Mouse (Mus musculus): ENCODE measurements around the gene Cpm. TPM values are rescaled to one million over a fixed set of nuclear protein-coding genes. Genes with fewer than 3 reads are reported as not detected.
A peak's percentile ranks its signal among the peaks of the same experiment; 100 is the strongest.
"Not testable (repeated sequence)": the region's sequence is repeated elsewhere in the genome, so short reads cannot be mapped to it uniquely, and the experiment has no call there.

Cpm gene
- total RNA-seq, 2 experiments from 2014 or later = 0.85 TPM; not detected in 1

DNA sequence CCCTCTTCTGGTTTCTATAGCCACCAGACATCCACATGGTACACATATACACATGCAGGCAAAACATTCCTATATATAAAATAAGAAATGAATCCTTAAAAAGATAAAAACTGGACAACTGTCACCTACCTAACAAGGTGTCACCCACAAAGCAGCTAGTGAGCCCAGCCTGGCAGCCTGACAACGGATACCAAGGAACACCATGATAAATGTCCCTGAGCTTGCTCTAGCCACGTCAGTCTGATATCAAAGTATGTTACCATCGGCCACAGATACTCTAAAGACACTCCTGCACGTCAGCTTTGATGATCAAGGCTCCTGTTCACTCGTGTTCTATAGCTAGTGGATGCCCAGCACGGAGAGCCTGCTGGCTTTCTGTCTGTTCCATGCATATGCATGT is 77.1 kb downstream of the Cpm start:
- no peak for ATAC-seq (replicated peaks; ENCODE audit: low FRiP score, low TSS enrichment, poor library complexity, severe bottlenecking)

DNA sequence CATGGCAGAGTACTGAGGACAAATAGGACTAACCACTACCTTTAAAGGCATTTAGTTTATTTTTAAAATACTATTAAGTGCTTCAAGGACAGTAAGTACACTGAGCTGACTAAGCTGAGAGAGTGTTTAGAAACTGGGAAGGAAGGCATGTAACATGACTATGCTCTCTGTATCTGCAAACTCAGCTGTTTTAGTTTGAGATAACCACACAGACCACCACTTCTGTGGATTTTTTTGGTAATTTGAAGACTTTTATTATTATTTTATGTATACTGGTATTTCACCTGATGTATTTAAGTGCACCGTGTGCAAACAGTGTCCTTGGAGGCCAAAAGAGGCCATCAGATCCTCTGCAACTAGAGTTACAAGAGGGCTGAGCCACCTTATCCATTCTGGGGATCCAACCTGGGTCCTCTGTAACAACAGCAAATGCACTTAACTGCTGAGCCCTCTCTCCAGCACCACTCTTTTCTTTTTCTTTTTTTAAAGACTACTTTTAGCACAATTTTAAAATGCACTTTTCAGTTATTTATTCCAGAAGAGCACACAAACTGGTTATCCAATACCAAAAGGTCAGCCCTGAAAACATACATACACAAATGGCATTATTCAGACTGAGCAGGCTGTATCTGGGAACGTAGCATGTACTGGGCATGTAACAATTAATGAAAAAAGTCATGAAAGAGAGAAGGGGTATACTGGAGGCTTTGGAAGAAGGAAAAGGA is 78.0 kb downstream of the Cpm start:
- ATAC-seq (replicated peaks; ENCODE audit: low FRiP score, low TSS enrichment, poor library complexity, severe bottlenecking) = no peak

DNA sequence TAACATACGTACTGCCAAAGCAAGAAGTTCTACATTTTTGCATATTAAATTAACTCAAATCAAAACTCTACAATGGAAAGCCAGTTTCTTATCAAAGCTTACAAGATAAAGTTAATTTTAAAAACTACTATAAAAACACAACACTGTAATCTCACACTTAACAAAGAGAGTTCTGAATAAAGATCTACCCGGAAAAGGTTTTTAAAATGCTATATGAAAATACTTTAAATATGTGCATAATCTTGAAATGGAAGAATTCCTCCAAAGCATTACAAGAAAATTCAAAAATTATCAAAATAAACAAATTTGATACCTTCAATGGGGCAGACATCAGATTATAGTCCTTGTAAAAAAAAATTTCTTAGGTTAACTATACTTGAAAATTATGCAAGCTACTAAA is 79.1 kb downstream of the Cpm start:
- ATAC-seq (replicated peaks; ENCODE audit: low FRiP score, low TSS enrichment, poor library complexity, severe bottlenecking) = no peak

DNA sequence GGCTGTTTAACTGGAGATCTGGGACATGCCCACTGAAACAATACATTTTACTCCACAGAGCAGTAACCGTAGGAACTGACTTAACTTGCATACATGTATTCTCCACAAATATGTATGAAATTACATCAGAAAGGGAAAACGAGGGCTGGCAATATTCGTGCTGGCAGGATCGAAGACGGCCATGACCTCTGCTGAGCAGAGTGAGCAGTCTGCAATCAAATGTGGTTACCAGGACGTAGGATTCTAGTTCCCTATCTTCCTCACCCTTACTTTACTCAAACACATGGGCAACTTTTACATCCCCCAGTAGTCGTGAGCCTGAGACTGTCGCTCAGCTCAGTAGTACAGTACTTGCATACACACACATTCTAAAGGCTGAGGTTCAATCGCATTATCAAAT is 79.6 kb downstream of the Cpm start:
- peak; percentile 43 for ATAC-seq (replicated peaks; ENCODE audit: low FRiP score, low TSS enrichment, poor library complexity, severe bottlenecking)

DNA sequence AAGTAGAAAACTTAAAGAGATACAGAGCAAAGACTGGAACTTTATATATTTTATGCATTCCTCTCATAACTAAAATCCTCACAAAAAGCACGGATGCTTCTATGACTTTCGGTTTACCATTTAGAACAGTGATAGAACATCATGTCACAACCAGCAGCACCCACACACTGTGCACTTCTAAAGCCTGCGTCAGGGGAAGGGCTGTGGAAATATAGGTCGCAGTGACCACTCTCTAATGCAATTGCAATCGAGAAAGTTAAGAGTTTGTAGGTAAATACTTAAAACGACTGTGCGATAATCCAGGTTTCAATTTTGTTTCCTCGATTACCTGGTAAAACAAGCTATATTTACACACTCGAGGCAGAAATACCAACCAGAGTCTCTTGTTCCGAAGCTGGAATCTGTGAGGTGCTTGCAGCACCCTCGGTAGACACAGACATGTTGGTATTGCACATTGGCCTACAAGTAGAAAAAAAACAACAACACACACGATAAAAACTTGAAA is 80.1 kb downstream of the Cpm start:
- ATAC-seq (replicated peaks; ENCODE audit: low FRiP score, low TSS enrichment, poor library complexity, severe bottlenecking) = no peak

DNA sequence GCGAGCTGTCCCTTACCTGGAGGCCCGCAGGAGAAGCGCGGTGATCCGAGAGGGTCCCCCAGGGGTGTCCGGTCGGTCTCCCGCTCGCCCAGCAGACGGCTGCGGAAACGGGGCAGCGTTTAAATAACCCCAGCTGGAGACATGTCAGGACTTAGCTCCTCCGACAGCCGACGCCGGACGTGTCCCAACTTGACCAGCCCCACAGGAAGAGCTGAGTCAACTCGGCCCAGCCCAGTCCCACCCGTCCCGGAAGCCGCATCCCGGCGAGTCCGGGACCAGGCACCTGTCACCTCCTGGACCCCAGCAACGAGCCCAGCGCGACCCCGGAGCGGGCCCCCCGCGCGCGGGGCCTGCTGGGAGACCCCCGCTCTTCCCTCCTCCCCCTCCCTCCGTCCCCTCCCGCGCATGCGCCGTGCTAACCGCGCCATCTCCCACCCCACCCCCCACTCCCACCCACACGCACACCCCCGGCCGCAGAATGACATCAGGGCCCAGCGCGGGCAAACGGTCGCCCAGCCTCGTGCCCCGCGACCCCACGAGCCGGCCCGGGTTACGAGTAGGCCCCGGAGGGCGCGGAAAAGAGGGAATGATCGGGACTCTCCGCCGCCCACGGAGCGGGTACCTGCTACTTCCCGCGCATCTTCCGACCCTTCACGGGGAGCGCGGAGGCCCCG is 80.8 kb downstream of the Cpm start:
- ATAC-seq (replicated peaks; ENCODE audit: low FRiP score, low TSS enrichment, poor library complexity, severe bottlenecking) = peak; percentile 32

DNA sequence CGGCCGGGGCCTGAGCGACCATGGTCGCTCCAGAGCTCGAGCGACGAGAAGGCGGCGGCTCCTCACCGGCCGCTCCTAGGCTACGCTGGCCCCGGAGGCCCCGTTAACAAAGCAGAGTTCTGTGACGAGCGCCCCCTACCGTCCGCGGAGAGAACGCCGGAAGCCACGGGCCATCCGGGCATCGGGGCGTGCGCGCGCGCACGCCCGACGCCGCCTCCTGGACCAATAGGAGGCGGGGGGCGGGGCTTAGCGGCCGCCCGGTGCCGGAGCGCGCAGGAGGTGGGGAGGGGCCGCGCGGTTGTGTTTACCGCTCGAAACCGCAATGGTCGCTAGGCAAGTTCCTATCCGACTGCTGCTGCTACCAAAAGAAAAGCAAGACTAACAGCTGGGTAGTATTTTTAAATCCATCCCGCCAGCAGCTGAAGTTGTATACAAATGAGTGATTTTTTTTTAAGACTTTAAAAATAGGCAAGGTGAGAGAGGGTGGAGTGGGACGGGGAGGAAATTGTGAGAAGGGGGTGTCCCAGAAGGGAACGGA is 81.4 kb downstream of the Cpm start, which contains the start of gene Mdm2:
Gene Mdm2 (minus strand): TSS at position 155 of the 538 bp plus-strand sequence.
- ATAC-seq (replicated peaks; ENCODE audit: low FRiP score, low TSS enrichment, poor library complexity, severe bottlenecking) = peak; percentile 85

DNA sequence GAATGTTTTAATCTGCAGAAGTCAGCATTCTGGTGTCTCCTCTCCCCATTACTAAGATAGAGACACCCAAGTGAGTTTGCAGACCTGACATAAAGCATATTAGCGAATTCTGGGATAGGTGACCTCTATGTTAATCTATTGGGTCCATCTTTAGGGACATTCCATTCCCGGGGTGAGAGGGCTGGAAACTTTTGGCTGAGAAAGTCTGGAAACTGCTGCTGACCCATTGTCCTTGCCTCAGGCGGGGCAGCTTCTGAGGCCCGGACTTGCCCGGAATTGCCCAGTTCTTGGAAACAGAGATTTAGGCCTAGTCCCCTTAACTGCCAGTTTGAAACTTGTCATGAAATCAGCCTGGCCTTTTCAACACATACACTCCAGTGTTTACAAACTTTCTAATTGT is 82.1 kb downstream of the Cpm start:
- no peak for ATAC-seq (replicated peaks; ENCODE audit: low FRiP score, low TSS enrichment, poor library complexity, severe bottlenecking)

DNA sequence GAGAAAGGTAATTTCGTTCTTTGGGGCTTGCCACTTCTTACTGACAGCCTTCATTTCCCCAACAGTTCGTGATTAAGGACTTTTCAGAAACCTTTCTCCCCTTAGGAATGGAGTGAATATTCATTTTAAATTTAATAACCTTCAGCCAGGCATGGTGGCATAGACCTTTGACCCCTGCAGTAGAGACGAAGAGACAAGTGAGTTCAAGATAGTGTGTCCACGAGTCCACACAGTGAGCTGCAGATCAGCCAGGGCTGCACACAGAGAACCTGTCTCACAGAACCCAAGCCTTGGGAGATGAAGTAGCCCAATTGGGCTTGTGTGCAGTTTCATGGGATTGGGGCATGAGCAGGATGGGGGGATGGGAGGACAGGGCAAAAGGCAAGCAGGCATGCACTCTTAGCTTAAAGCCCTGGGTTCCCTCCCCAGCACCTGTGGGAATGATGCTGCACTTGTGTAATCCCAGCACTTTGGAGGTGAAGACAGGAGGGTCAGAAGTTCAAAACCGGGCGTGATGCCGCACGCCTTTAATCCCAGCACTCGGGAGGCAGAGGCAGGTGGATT is 83.0 kb downstream of the Cpm start:
- no peak for ATAC-seq (replicated peaks; ENCODE audit: low FRiP score, low TSS enrichment, poor library complexity, severe bottlenecking)

DNA sequence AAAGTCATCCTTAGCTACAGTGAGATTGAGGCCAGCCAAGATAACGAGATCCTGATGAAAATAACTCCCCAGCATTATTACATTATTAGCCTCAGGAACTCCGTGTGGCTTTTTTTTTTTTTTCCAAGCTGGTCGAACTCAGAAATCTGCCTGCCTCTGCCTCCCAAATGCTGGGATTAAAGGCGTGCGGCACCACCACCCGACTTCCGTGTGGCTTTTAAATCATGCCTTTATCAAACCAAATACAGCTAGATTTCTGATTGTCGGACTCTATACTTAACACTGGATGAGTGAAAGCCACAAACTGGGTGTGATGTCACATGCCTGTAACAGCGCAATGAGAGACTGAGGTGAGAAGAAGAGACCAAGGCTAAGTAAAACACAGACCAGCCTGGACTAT is 83.6 kb downstream of the Cpm start:
- ATAC-seq (replicated peaks; ENCODE audit: low FRiP score, low TSS enrichment, poor library complexity, severe bottlenecking) = no peak

DNA sequence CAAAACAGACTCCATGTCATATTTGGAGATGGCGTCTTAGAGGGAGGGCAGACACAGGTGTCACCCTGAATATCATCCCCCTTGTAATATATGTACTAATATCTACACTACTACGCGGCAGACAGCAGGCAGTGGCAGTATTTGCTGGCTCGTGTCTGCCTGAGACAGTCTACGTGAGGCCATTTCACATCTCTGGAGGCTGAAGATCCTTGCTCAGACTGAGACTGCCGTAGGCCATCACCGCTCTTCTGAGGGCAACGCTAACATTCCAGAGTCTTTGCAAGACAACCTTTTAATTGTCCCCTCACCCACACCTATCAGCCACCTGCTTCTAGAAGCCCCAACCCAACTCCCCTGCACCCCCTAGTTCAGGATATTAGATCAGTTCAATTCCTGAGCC is 84.2 kb downstream of the Cpm start:
- no peak for ATAC-seq (replicated peaks; ENCODE audit: low FRiP score, low TSS enrichment, poor library complexity, severe bottlenecking)

DNA sequence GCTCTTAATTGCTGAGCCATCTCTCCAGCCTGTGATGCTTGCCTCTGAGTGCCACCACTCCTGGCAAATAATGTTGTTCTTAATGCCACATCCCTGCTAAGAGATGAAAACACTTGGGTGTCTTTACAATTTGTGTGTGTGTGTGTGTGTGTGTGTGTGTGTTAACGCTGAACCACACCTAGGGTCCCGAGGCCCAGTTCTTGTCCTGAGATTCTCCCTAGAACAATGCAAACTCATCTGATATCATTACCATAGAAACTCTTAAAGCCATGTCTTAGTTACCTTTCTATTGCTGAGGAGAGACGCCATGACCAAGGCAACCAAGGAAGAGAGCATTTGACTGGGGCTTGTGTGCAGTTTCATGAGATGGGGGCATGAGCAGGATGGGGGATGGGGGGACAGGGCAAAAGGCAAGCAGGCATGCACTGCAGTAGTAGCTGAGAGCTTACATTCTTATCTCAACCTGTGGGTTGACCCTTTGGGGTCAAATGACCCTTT is 84.8 kb downstream of the Cpm start:
- no peak for ATAC-seq (replicated peaks; ENCODE audit: low FRiP score, low TSS enrichment, poor library complexity, severe bottlenecking)

DNA sequence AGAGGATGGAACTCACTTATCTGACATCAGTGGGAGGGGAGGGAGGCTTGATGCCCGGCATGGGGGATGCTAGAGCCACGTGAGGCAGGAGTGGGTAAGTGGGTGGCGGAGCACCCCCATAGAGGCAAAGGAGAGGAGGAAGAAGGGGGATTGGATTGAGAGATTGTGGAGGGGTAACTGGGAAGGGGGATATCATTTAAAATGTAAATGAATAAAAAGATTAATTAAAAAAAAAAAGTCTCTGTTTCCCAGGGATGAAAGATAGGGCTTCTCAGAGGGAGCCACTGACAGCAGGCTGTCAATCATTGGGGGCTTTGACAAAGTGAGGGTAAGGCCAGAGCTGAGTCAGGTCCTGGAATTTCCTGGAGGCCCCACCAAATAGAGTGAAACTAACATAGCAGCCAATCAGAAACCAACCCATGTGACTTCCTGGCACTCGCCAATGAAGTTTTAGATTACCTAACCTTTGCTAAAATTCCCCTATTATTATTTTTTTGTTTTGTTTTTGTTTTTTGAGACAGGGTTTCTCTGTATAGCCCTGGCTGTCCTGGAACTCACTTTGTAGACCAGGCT is 85.7 kb downstream of the Cpm start:
- no peak for ATAC-seq (replicated peaks; ENCODE audit: low FRiP score, low TSS enrichment, poor library complexity, severe bottlenecking)

DNA sequence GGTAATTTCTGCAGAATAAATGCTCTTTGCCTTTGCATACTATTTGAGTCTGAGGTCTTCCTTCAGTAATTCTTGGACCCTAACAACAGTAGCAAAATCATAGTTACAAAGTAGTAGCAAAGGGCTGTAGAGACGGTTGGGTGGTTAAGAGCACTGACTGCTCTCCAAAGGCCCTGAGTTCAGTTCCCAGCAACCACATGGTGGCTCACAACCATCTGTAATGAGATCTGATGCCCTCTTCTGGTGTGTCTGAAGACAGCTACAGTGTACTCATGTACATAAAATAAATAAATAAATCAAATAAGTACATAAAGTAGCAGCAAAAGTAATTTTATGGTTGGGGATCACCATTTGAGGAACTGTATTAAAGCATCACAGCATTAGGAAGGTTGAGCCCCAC is 86.4 kb downstream of the Cpm start:
- not testable (repeated sequence) for ATAC-seq (replicated peaks; ENCODE audit: low FRiP score, low TSS enrichment, poor library complexity, severe bottlenecking)

DNA sequence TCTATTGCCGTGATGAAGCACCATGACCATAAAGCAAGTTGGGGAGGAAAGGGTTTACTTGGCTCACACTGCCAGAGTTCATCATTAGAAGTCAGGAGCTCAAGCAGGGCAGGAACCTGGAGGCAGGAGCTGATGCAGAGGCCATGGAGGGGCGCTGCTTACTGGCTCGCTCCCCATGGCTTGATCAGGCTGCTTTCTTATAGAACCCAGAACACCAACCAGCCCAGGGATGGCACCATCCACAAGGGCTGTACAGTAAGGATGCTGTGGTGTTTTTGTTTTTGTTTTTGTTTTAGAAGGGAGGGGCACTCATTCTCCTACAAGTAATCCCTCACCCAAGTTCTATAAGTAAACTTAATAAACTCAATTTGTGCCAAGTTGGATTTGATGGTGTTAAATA is 87.4 kb downstream of the Cpm start:
- no peak for ATAC-seq (replicated peaks; ENCODE audit: low FRiP score, low TSS enrichment, poor library complexity, severe bottlenecking)

DNA sequence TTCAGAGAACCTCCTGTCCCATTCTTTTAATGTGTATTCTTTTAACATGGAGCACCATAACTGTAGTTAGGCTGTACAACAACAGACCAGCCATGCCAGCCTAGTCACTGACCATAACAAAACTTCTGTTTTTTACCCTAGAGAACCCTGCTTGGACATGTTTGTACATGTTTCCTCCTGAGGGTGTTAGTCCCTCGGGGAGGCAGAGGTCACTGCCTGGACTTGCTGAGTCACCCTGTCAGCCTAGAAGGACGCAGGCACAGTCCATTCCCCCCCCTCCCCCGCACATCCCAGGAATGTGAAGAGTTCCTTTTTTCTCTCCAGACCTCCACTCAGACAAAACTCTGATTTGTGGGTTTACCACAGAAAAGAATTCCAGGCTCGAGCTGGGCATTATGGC is 88.3 kb downstream of the Cpm start:
- no peak for ATAC-seq (replicated peaks; ENCODE audit: low FRiP score, low TSS enrichment, poor library complexity, severe bottlenecking)

DNA sequence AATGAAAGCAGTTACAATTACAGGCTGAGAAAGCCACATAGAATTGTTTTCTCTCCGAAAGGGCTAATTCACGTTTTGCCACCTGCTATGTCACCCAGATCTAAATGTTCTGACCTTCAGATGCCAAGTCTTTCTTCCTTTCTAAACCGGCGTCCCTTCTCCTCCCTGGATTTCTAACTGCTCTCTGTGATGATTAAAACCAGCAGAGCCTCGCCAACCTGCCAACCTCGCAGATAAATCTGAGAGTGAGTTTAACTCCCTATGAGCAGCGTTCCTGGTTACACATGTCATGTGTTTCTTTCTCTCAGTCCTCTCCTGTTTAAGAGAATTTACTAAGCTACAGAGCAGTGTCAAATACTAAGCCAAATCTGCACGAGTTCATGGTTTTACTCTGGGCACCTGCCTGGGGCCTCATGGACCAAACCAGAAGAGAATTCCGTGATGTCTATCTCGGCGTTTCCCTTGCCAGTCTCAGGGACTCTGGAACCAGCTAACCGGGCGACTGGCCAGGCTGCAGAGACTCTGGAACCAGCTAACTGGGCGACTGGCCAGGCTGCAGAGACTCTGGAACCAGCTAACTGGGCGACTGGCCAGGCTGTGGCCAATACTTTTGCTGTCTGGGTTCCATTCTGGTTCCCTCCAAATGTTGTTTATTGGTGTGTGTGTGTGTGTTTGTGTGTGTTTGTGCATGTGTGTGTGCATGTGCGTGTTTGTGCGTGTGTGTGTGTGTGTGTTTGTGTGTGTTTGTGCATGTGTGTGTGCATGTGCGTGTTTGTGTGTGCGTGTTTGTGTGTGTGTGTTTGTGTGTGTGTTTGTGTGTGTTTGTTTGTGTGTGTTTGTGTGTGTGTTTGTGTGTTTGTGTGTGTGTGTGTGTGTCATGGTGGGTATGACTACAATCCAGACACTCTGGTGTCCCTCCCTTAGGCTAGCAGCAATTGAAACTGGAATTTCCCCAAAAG is 89.1 kb downstream of the Cpm start:
- 0 out of 2 replicates have a peak, but pooled peaks have one; percentile 31 for ATAC-seq (replicated peaks; ENCODE audit: low FRiP score, low TSS enrichment, poor library complexity, severe bottlenecking)

DNA sequence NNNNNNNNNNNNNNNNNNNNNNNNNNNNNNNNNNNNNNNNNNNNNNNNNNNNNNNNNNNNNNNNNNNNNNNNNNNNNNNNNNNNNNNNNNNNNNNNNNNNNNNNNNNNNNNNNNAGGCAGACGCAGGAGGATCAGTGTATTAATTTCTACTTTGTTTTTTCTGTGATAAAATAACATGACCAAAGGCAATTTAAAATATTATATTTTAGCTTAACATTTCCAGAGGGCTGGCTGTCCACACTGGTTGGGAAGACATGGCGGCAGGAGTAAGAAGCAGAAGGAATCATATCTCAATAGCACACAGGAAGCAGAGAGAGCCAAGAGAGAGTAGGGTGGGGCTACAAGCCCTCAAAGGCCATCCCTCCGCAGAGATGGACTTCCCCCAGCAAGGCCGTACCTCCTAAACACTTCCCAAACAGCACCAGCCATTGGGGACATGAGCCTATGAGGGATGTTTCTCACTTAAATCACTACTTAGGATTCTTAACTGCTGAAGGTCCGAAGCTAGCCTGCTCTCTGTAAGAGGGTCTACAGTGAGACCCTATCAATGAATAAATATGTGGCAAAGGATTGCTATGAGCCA is 94.9 kb downstream of the Cpm start:
- ATAC-seq (replicated peaks; ENCODE audit: low FRiP score, low TSS enrichment, poor library complexity, severe bottlenecking) = no peak

Data from megakaryocyte-erythroid progenitor cell, adult 5-6 weeks (primary cell).